15 mouse cellular contexts compared by ENCODE assay signal in the genomic region with DNA sequence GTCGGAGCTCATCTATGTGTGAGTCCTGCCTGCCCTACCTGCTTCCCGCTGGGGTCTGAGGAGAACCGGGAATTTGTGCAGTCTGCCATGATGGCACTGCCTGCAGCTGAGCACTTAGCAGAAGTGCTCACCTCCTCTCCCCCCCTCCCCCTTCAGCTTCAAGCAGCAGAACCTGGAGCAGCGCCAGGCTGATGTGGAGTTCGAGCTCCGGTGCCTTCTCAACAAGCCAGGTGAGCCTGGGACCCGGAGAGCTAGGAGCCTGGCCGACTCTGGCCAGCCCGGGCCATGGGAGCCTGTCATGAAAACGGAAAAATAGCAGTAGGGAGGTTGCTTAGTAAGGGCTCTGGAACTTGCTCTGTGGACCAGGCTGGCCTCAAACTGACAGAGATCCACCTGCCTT. TPM values are rescaled to one million over a fixed set of nuclear protein-coding genes. Genes with fewer than 3 reads are reported as not detected.
DNase-seq lines count a peak whose midpoint lies in the region; ATAC-seq and TF ChIP-seq lines count a peak whose summit lies in the region.
"Had no signal": no experiment of that assay in that cellular context is flagged by ENCODE, and none has a peak within 500 bp of the region (broad histone marks: within the 10 kb centered on the region; RNA-seq: fewer than 3 reads in every experiment).

No protein-coding gene starts in this region.

- ATAC-seq in lung, embryonic 14.5 days (ENCODE audit: insufficient read depth): no peak
- ATAC-seq: activated CD4-positive, CD25-positive, alpha-beta regulatory T cell, adult 4 months; forebrain, embryonic 13.5 days; hindbrain, postnatal 0 days had no signal

- no peaks in the 10 kb centered on the region for H3K4me1 ChIP-seq in lung, embryonic 14.5 days (ENCODE audit: insufficient read depth)
- H3K4me1 ChIP-seq: forebrain, embryonic 13.5 days; liver, embryonic 15.5 days had no signal

- H3K36me3 ChIP-seq in lung, embryonic 14.5 days (ENCODE audit: insufficient read depth): peaks cover 82% of the 10 kb centered on the region

- no peak overlapping the region for H3K4me3 ChIP-seq in lung, embryonic 14.5 days (ENCODE audit: low read depth, low read length)
- H3K4me3 ChIP-seq: embryonic facial prominence, embryonic 15.5 days; forebrain, embryonic 13.5 days; heart, embryonic 13.5 days; liver, embryonic 15.5 days; midbrain, embryonic 12.5 days had no signal

- no peak overlapping the region for H3K4me2 ChIP-seq in lung, embryonic 14.5 days
- H3K4me2 ChIP-seq: embryonic facial prominence, embryonic 15.5 days; forebrain, embryonic 13.5 days; heart, embryonic 13.5 days; liver, embryonic 15.5 days; midbrain, embryonic 12.5 days had no signal

- WGBS in lung, embryonic 14.5 days: 74% methylated on average over 10 of the region's 10 CpGs

- H3K27ac ChIP-seq in lung, embryonic 14.5 days (ENCODE audit: low read depth): no peak overlapping the region
- H3K27ac ChIP-seq: embryonic facial prominence, embryonic 15.5 days; forebrain, embryonic 13.5 days; heart, embryonic 13.5 days; hindbrain, postnatal 0 days; liver, embryonic 15.5 days; midbrain, embryonic 12.5 days had no signal

- H3K9me3 ChIP-seq in lung, embryonic 14.5 days (ENCODE audit: low read depth, low read length): no peaks in the 10 kb centered on the region; the same call in 1 of the 2 replicates
- H3K9me3 ChIP-seq: embryonic facial prominence, embryonic 15.5 days; forebrain, embryonic 13.5 days; heart, embryonic 13.5 days; liver, embryonic 15.5 days had no signal

- no peak for TF ChIP-seq CTCF in lung, embryonic 14.5 days (IDR thresholded peaks at IDR 0.05; ENCODE audit: low read depth)

- no peak overlapping the region for H3K9ac ChIP-seq in lung, embryonic 14.5 days
- H3K9ac ChIP-seq: embryonic facial prominence, embryonic 15.5 days; forebrain, embryonic 13.5 days; heart, embryonic 13.5 days; liver, embryonic 15.5 days; midbrain, embryonic 12.5 days had no signal

- DNase-seq in cerebellum, postnatal 25 days: peak; percentile 40 to 54
- DNase-seq in cerebellum, postnatal 4 days (ENCODE audit: low spot score in 2 of 2): no peak
- peak; percentile 72 for DNase-seq in testis, postnatal 10 days (ENCODE audit: low spot score)
- no peak for DNase-seq in testis, postnatal 14 days (ENCODE audit: low spot score)
- DNase-seq in lung, embryonic 14.5 days: peak; percentile 11
- no peak for DNase-seq in spleen, postnatal 14 days (ENCODE audit: low spot score in 2 of 2)
- DNase-seq in natural killer cell, adult 2 months (ENCODE audit: low spot score in 2 of 2): no peak
- DNase-seq: thymus, adult 18-20 months had no signal

- H3K27me3 ChIP-seq in lung, embryonic 14.5 days (ENCODE audit: insufficient read depth, low read length): no peaks in the 10 kb centered on the region
- H3K27me3 ChIP-seq: embryonic facial prominence, embryonic 15.5 days; forebrain, embryonic 13.5 days; heart, embryonic 13.5 days; liver, embryonic 15.5 days; midbrain, embryonic 12.5 days had no signal

RNA-seq across cellular contexts. Expression of a gene that starts 10.0 kb away (rescaled TPM):
- polyA plus RNA-seq in lung, embryonic 14.5 days (2014; fragmentation: Nextera tagmentation; extraction: Ambion mirVana): 315 and 325 TPM in 2 replicates

RNA-seq across cellular contexts. Expression of a gene that starts 10.3 kb away (rescaled TPM):
- polyA plus RNA-seq in lung, embryonic 14.5 days (2014; fragmentation: Nextera tagmentation; extraction: Ambion mirVana): 6.0 and 7.1 TPM in 2 replicates

RNA-seq across cellular contexts. Expression of a gene that starts 22.1 kb away (rescaled TPM):
- polyA plus RNA-seq in lung, embryonic 14.5 days (2014; fragmentation: Nextera tagmentation; extraction: Ambion mirVana): 7.5 and 9.0 TPM in 2 replicates

RNA-seq across cellular contexts. Expression of a gene that starts 34.3 kb away (rescaled TPM):
- 0.37 and 0.79 TPM in 2 replicates for polyA plus RNA-seq in lung, embryonic 14.5 days (2014; fragmentation: Nextera tagmentation; extraction: Ambion mirVana)
- polyA plus RNA-seq: activated CD4-positive, CD25-positive, alpha-beta regulatory T cell, adult 4 months had no signal

RNA-seq across cellular contexts. Expression of a gene that starts 55.8 kb away (rescaled TPM):
- 243 and 249 TPM in 2 replicates for polyA plus RNA-seq in lung, embryonic 14.5 days (2014; fragmentation: Nextera tagmentation; extraction: Ambion mirVana)

Comparison
In these comparisons a context has a peak if more than half of its experiments do, and no peak if none do; other contexts are left out.
1. DNase-seq: peak in cerebellum, postnatal 25 days (2 of 2), testis, postnatal 10 days (single experiment) and lung, embryonic 14.5 days (single experiment); none in cerebellum, postnatal 4 days (0 of 2), testis, postnatal 14 days (single experiment), spleen, postnatal 14 days (0 of 2) and natural killer cell, adult 2 months (0 of 2).